Mouse (Mus musculus): ENCODE measurements around the gene Evc2. TPM values are rescaled to one million over a fixed set of nuclear protein-coding genes. Genes with fewer than 3 reads are reported as not detected.

Gene Evc2
- polyA plus RNA-seq, 1 experiment = 1.1 TPM

Other genes starting within 250 kb of the Evc2 start
- not detected in 2 replicates for gene Crmp1, start 96.6 kb upstream of the Evc2 start, polyA plus RNA-seq (2012; ENCODE audit: insufficient read depth, insufficient read length, missing spikeins)
- 1.9 and 2.0 TPM in 2 replicates for gene Evc, start 1.6 kb upstream of the Evc2 start, polyA plus RNA-seq (2012; ENCODE audit: insufficient read depth, insufficient read length, missing spikeins)